Mouse (Mus musculus): ENCODE measurements at regions not wholly inside any gene's neighbourhood (a gene's known extent, or its start where the extent isn't known, plus 50 kb on each side); places are given as distances from the start of the nearest gene placed in this dataset.
A peak's percentile ranks its signal among the peaks of the same experiment; 100 is the strongest.

GRCm38 (mm10) chr1:193875287-193875686, 505.2 kb upstream of the Camk1g start:
- Histone ChIP-seq H3K27me3 (ENCODE audit: insufficient read depth, poor library complexity, severe bottlenecking) (no peaks in the 10 kb centered on the region), H3K4me3 (no peak overlapping the region), H3K36me3 (no peaks in the 10 kb centered on the region), H3K27ac (no peak overlapping the region), H3K9me3 (no peaks in the 10 kb centered on the region), H3K4me1 (replicated peaks) (no peaks in the 10 kb centered on the region; the same call in 1 of the 2 replicates)
- no peak for DNase-seq (ENCODE audit: low spot score)
- 94% methylated on average over 3 of the region's 3 CpGs for WGBS

- Histone ChIP-seq H3K27me3 (ENCODE audit: insufficient read depth, poor library complexity, severe bottlenecking) (no peaks in the 10 kb centered on the region), H3K4me3 (no peak overlapping the region), H3K9me3 (no peaks in the 10 kb centered on the region), H3K27ac (no peak overlapping the region), H3K4me1 (replicated peaks) (peaks cover 3% of the 10 kb centered on the region; the same call in 1 of the 2 replicates), H3K36me3 (no peaks in the 10 kb centered on the region)
- 86% methylated on average over 2 of the region's 2 CpGs for WGBS
- DNase-seq (ENCODE audit: low spot score), result no peak
These were observed 500.6 kb upstream of the Camk1g start for GRCm38 (mm10) chr1:193870731-193871130.

- H3K4me1 ChIP-seq (replicated peaks), result peaks cover 3% of the 10 kb centered on the region; the same call in 1 of the 2 replicates
- no peaks in the 10 kb centered on the region for H3K9me3 ChIP-seq
- H3K36me3 ChIP-seq, result no peaks in the 10 kb centered on the region
- DNase-seq (ENCODE audit: low spot score), result no peak
- no peak overlapping the region for H3K27ac ChIP-seq
- H3K27me3 ChIP-seq (ENCODE audit: insufficient read depth, poor library complexity, severe bottlenecking), result no peaks in the 10 kb centered on the region
- H3K4me3 ChIP-seq, result no peak overlapping the region
- WGBS, result 89% methylated on average over 4 of the region's 4 CpGs
These were observed 498.7 kb upstream of the Camk1g start for GRCm38 (mm10) chr1:193868639-193869320.

- no peak overlapping the region for H3K4me3 ChIP-seq
- no peaks in the 10 kb centered on the region for H3K27me3 ChIP-seq (ENCODE audit: insufficient read depth, poor library complexity, severe bottlenecking)
- H3K36me3 ChIP-seq, result no peaks in the 10 kb centered on the region
- no peaks in the 10 kb centered on the region for H3K9me3 ChIP-seq
- H3K27ac ChIP-seq, result no peak overlapping the region
- DNase-seq (ENCODE audit: low spot score), result no peak
- peaks cover 21% of the 10 kb centered on the region for H3K4me1 ChIP-seq (replicated peaks)
- WGBS, result 69% methylated on average over 5 of the region's 5 CpGs
These were observed 490.7 kb upstream of the Camk1g start for GRCm38 (mm10) chr1:193860767-193861299.

- Histone ChIP-seq H3K4me3 (no peak overlapping the region), H3K4me1 (replicated peaks) (peaks cover 21% of the 10 kb centered on the region), H3K36me3 (no peaks in the 10 kb centered on the region), H3K27me3 (ENCODE audit: insufficient read depth, poor library complexity, severe bottlenecking) (no peaks in the 10 kb centered on the region), H3K27ac (no peak overlapping the region), H3K9me3 (no peaks in the 10 kb centered on the region)
- no peak for DNase-seq (ENCODE audit: low spot score)
- WGBS, result 39% methylated on average over 2 of the region's 2 CpGs
These were observed 490.3 kb upstream of the Camk1g start for GRCm38 (mm10) chr1:193860354-193860753.

- Histone ChIP-seq H3K36me3 (no peaks in the 10 kb centered on the region), H3K4me1 (replicated peaks) (peaks cover 21% of the 10 kb centered on the region), H3K27ac (peak overlapping the region; percentile 50; the same call in 1 of the 2 replicates), H3K4me3 (no peak overlapping the region), H3K9me3 (no peaks in the 10 kb centered on the region), H3K27me3 (ENCODE audit: insufficient read depth, poor library complexity, severe bottlenecking) (no peaks in the 10 kb centered on the region)
- no peak for DNase-seq (ENCODE audit: low spot score)
- WGBS, result 38% methylated on average over 10 of the region's 10 CpGs
These were observed 489.4 kb upstream of the Camk1g start for GRCm38 (mm10) chr1:193859257-193860125.

GRCm38 (mm10) chr1:193847922-193848321, 477.8 kb upstream of the Camk1g start:
- no peaks in the 10 kb centered on the region for H3K27me3 ChIP-seq (ENCODE audit: insufficient read depth, poor library complexity, severe bottlenecking)
- 79% methylated on average over 5 of the region's 5 CpGs for WGBS
- DNase-seq (ENCODE audit: low spot score), result no peak
- no peaks in the 10 kb centered on the region for H3K4me1 ChIP-seq (replicated peaks)
- H3K9me3 ChIP-seq, result no peaks in the 10 kb centered on the region
- no peak overlapping the region for H3K4me3 ChIP-seq
- no peak overlapping the region for H3K27ac ChIP-seq
- H3K36me3 ChIP-seq, result no peaks in the 10 kb centered on the region

- Histone ChIP-seq H3K4me3 (no peak overlapping the region), H3K36me3 (no peaks in the 10 kb centered on the region), H3K27me3 (ENCODE audit: insufficient read depth, poor library complexity, severe bottlenecking) (no peaks in the 10 kb centered on the region), H3K4me1 (replicated peaks) (no peaks in the 10 kb centered on the region), H3K9me3 (no peaks in the 10 kb centered on the region), H3K27ac (no peak overlapping the region)
- DNase-seq (ENCODE audit: low spot score), result no peak
These were observed 474.8 kb upstream of the Camk1g start for GRCm38 (mm10) chr1:193844868-193845267.

- WGBS, result 84% methylated on average over 1 of the region's 1 CpGs
- Histone ChIP-seq H3K4me1 (replicated peaks) (no peaks in the 10 kb centered on the region), H3K27me3 (ENCODE audit: insufficient read depth, poor library complexity, severe bottlenecking) (no peaks in the 10 kb centered on the region), H3K9me3 (no peaks in the 10 kb centered on the region), H3K36me3 (no peaks in the 10 kb centered on the region), H3K27ac (no peak overlapping the region), H3K4me3 (no peak overlapping the region)
- DNase-seq (ENCODE audit: low spot score), result no peak
These were observed 474.4 kb upstream of the Camk1g start for GRCm38 (mm10) chr1:193844461-193844860.

- no peak for DNase-seq (ENCODE audit: low spot score)
- H3K27ac ChIP-seq, result no peak overlapping the region
- H3K9me3 ChIP-seq, result no peaks in the 10 kb centered on the region
- no peak overlapping the region for H3K4me3 ChIP-seq
- 81% methylated on average over 3 of the region's 3 CpGs for WGBS
- H3K36me3 ChIP-seq, result no peaks in the 10 kb centered on the region
- no peaks in the 10 kb centered on the region for H3K27me3 ChIP-seq (ENCODE audit: insufficient read depth, poor library complexity, severe bottlenecking)
- no peaks in the 10 kb centered on the region for H3K4me1 ChIP-seq (replicated peaks)
These were observed 430.9 kb upstream of the Camk1g start for GRCm38 (mm10) chr1:193800998-193801397.

- DNase-seq (ENCODE audit: low spot score), result no peak
- 73% methylated on average over 2 of the region's 2 CpGs for WGBS
- Histone ChIP-seq H3K27ac (no peak overlapping the region), H3K4me1 (replicated peaks) (no peaks in the 10 kb centered on the region), H3K9me3 (no peaks in the 10 kb centered on the region), H3K36me3 (no peaks in the 10 kb centered on the region), H3K27me3 (ENCODE audit: insufficient read depth, poor library complexity, severe bottlenecking) (peaks cover 3% of the 10 kb centered on the region; the same call in 1 of the 2 replicates), H3K4me3 (no peak overlapping the region)
These were observed 420.5 kb upstream of the Camk1g start for GRCm38 (mm10) chr1:193790579-193790978.

GRCm38 (mm10) chr1:193788496-193788895, 418.4 kb upstream of the Camk1g start:
- DNase-seq (ENCODE audit: low spot score), result no peak
- Histone ChIP-seq H3K27ac (no peak overlapping the region), H3K4me3 (no peak overlapping the region), H3K4me1 (replicated peaks) (no peaks in the 10 kb centered on the region), H3K27me3 (ENCODE audit: insufficient read depth, poor library complexity, severe bottlenecking) (peaks cover 14% of the 10 kb centered on the region; the same call in 1 of the 2 replicates), H3K36me3 (no peaks in the 10 kb centered on the region), H3K9me3 (no peaks in the 10 kb centered on the region)
- 82% methylated on average over 2 of the region's 2 CpGs for WGBS

GRCm38 (mm10) chr1:193787417-193787816, 417.3 kb upstream of the Camk1g start:
- WGBS, result 25% methylated on average over 1 of the region's 1 CpGs
- H3K9me3 ChIP-seq, result no peaks in the 10 kb centered on the region
- H3K27ac ChIP-seq, result no peak overlapping the region
- no peak for DNase-seq (ENCODE audit: low spot score)
- no peak overlapping the region for H3K4me3 ChIP-seq
- no peaks in the 10 kb centered on the region for H3K36me3 ChIP-seq
- H3K27me3 ChIP-seq (ENCODE audit: insufficient read depth, poor library complexity, severe bottlenecking), result peaks cover 20% of the 10 kb centered on the region; the same call in 1 of the 2 replicates
- no peaks in the 10 kb centered on the region for H3K4me1 ChIP-seq (replicated peaks)
